Mouse (Mus musculus): ENCODE measurements at regions not wholly inside any gene's neighbourhood (a gene's known extent, or its start where the extent isn't known, plus 50 kb on each side); places are given as distances from the start of the nearest gene placed in this dataset.
A peak's percentile ranks its signal among the peaks of the same experiment; 100 is the strongest.

DNA sequence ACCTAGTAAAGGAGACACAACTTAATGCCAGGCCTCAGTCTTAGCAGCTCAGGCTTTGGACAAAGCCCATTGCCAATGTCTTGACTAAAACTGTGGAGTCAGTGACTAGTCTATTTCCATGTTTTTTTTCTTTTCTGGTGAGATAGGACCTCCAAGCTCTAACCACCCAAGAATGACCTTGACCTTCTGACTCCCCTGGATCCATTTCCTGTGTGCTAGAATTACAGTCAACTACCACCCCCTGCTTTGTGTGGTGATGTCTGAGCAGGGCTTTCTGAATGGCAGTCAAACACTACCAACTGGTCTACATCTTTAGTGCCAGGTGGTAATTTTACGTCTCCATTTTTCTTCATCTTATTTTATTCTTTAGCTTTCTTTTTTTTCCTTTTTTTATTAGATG is 51.3 kb upstream of the Rnf138rt1 start:
- DNase-seq (ENCODE audit: low read depth, low spot score) = no peak

GRCm38 (mm10) chrX:163814806-163815205 is 53.7 kb upstream of the Rnf138rt1 start:
- peak; percentile 6 for DNase-seq (ENCODE audit: low read depth, low spot score)

GRCm38 (mm10) chrX:163822298-163822697 is 61.2 kb upstream of the Rnf138rt1 start:
- no peak for DNase-seq (ENCODE audit: low read depth, low spot score)

DNA sequence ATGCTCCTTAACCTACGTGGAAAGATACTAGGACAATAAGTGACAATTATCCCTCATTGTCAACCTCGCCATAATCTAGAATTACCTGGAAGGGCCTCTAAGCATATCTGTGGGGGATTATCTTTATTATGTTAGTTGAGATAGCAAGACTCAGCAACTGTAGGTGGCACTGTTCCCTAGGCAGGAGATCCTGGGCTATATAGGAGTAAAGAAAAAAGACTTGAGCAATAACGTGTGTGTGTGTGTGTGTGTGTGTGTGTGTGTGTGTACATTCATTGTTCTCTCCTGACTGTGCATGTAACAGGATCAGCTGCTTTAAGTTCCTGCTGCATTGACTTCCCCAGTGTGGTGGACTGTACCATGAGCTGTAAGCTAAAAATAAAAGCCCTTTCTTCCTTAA is 66.3 kb upstream of the Rnf138rt1 start:
- DNase-seq (ENCODE audit: low read depth, low spot score) = no peak

- no peak for DNase-seq (ENCODE audit: low read depth, low spot score)
These were observed 63.4 kb upstream of the Ap1s2 start for GRCm38 (mm10) chrX:163845408-163845807.

DNA sequence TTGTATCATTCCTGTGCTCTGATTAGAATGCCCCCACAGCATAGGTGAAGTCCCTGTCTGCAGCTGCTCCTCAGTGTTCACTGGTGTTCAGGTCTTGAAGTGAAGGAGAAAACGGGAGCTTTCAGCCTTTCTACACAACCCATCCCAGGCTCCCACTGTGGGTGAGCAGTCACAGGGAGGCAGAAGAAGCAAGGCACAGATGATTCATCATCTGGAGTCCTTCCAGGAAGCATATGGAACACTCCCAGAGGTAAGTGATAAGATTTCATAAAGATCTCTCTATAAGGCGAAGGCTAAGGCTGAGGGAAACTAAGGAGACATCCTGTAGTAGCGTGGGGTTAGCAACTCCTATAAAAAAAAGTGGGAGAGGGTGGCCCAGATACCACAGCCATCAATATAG is 61.9 kb upstream of the Ap1s2 start:
- DNase-seq (ENCODE audit: low read depth, low spot score) = peak; percentile 32

DNA sequence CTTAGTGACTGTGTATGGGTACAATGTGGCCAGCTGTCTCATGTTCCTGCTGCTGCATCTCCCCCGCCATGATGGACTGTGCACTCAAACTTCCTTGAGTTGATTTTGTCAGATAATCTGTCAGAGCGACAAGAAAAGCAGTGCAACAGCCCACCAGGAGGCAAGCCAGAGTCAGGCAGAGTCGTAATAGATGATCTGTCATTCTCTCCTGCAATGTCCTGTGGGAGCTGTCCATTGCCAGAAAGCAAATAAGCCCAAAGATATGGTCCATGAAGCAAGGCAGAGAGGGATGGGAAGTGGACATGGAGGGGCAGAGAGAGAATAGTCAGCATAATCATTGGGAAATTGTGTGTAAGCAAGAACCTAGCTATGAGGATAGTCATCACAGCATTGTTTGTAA is 61.2 kb upstream of the Ap1s2 start:
- no peak for DNase-seq (ENCODE audit: low read depth, low spot score)

GRCm38 (mm10) chrX:163848510-163849199 is 60.2 kb upstream of the Ap1s2 start:
- peak; percentile 16 for DNase-seq (ENCODE audit: low read depth, low spot score)

GRCm38 (mm10) chrX:163850915-163851599 is 57.8 kb upstream of the Ap1s2 start:
- DNase-seq (ENCODE audit: low read depth, low spot score) = no peak

DNA sequence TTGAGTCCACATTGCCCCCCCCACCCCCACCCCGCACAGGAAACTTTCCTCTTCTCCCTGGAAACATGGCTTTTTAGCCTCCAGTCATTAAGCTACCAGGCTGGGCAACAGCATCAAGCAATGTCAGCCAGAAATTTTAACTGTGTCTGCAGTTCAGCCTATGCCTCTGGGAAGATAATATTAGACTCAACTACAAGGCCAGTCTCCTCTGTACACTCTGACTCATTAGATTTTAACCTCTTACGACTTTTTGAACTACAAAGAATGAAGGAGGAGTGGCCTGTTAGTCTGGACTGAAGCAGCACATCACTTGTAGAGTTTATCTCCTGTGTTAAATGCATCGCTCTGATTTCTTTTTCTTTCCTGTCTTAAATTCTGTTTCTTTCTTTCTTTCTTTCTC is 50.3 kb upstream of the Ap1s2 start:
- no peak for DNase-seq (ENCODE audit: low read depth, low spot score)

Data from telencephalon, adult 2 months (tissue).